Mouse (Mus musculus) hindbrain, embryonic 14.5 days (tissue): ENCODE measurements around the gene Nap1l5. TPM values are rescaled to one million over a fixed set of nuclear protein-coding genes. Genes with fewer than 3 reads are reported as not detected.

Experiments
- ATAC-seq: fragments of 200-750 bp; cut with Nextera tagmentation; 2 replicates; pipeline ENCODE4 v1.8.0; 2017; ENCODE audit warnings: moderate number of reproducible peaks, mild to moderate bottlenecking, moderate TSS enrichment, moderate library complexity; ENCODE audit not compliant: low FRiP score
- DNase-seq: peaks from one replicate; pipeline ENCODE4 v3.0.0-alpha.2; 2015; ENCODE audit warnings: low spot score
- H3K27ac ChIP-seq: fragments of 300-500 bp; sonication (generic); 2 replicates; pipeline ENCODE4 v1.5.1; 2014; ENCODE audit warnings: mild to moderate bottlenecking, moderate library complexity
- H3K27me3 ChIP-seq: fragments of 300-500 bp; sonication (generic); 2 replicates; pipeline ENCODE4 v1.6.1; 2014; ENCODE audit warnings: mild to moderate bottlenecking, low read length, mixed read lengths; ENCODE audit not compliant: control insufficient read depth, insufficient read depth
- H3K36me3 ChIP-seq: fragments of 300-500 bp; sonication (generic); replicated peaks from 2 replicates; pipeline ENCODE4 v1.6.1; 2014; ENCODE audit not compliant: control insufficient read depth, insufficient read depth
- H3K4me1 ChIP-seq: fragments of 300-500 bp; sonication (generic); replicated peaks from 2 replicates; pipeline ENCODE4 v1.6.1; 2014; ENCODE audit warnings: antibody characterized with exemption, low read length, mixed read lengths; ENCODE audit not compliant: control insufficient read depth, insufficient read depth
- H3K4me2 ChIP-seq: fragments of 300-500 bp; sonication (generic); replicated peaks from 2 replicates; pipeline ENCODE4 v1.6.1; 2014; ENCODE audit warnings: mild to moderate bottlenecking, moderate library complexity
- H3K4me3 ChIP-seq: fragments of 300-500 bp; sonication (generic); replicated peaks from 2 replicates; pipeline ENCODE4 v1.5.1; 2014; ENCODE audit warnings: mild to moderate bottlenecking, low read length
- H3K9ac ChIP-seq: fragments of 300-500 bp; sonication (generic); 2 replicates; pipeline ENCODE4 v1.6.1; 2014
- H3K9me3 ChIP-seq: fragments of 300-500 bp; sonication (generic); 2 replicates; pipeline ENCODE4 v1.6.1; 2016; ENCODE audit warnings: low read length; ENCODE audit not compliant: control insufficient read depth
- WGBS: fragments of 180-500 bp; shearing (Covaris S2); extraction: QIAGEN DNeasy Blood & Tissue Kit; methylation state at CpG from one replicate; pipeline ENCODE4 v1.1.7; 2014; 5-methylcytosine and 5-hydroxymethylcytosine counted together
- polyA plus RNA-seq: library from polyadenylated mRNA; unstranded; fragments of >200 nt; fragmentation: Nextera tagmentation; extraction: Ambion mirVana; gene quantifications from 2 replicates; pipeline ENCODE4 v1.2.1, GENCODE M21; 2014

Gene Nap1l5
- polyA plus RNA-seq, 1 experiment from 2014 or later = 338 TPM

DNA sequence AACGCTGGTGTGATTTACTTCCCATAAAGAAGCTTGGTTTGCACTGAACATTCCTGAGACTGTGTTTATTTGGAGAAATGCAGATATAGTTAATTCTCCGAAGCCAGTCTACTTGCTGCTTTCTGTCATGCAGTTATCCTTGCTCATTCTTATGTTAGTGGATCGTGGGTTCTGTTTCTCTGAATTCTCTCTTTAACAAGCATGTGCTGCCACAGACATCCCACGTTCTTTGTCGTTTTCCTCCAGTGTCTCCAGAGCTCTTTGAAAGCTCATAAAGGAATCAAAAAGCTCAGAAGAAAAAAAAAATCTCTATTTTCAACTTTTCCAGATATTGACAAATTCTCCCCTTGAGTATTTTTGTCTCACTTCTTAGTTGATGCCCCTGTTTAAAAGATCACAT, 7.1 kb upstream of the Nap1l5 start:
- WGBS = 77% methylated on average over 5 of the region's 5 CpGs
- Histone ChIP-seq H3K4me3 (no peak overlapping the region), H3K9me3 (0 out of 2 replicates have a peak, but pooled peaks cover under 1% of the 10 kb centered on the region), H3K27ac (no peak overlapping the region), H3K4me1 (no peaks in the 10 kb centered on the region), H3K9ac (no peak overlapping the region), H3K36me3 (0 out of 2 replicates have a peak, but pooled peaks cover 6% of the 10 kb centered on the region), H3K4me2 (no peak overlapping the region), H3K27me3 (no peaks in the 10 kb centered on the region)
- DNase-seq = no peak
- ATAC-seq = no peak

DNA sequence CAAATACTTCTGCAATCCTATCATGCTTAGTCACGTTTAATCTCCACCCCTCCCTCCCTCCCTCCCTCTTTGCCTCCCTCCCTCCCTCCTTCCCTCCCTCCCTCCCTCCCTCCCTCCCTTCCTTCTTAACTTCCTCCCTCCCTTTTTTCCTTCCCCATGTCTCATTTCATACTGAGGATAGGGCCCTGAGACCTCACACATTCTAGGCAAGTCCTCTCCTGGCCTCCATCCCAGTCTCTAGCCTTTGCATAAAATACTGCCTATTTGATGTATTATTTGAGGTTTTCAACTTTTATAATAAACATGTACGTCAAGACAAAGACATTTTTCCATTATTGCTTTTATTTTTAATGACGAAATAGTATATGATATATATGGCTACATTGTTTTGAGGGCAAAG, 6.7 kb upstream of the Nap1l5 start:
- Histone ChIP-seq H3K27me3 (no peaks in the 10 kb centered on the region), H3K4me2 (no peak overlapping the region), H3K9ac (no peak overlapping the region), H3K27ac (no peak overlapping the region), H3K4me1 (no peaks in the 10 kb centered on the region), H3K9me3 (peaks cover 4% of the 10 kb centered on the region; the same call in 1 of the 2 replicates), H3K36me3 (0 out of 2 replicates have a peak, but pooled peaks cover 6% of the 10 kb centered on the region), H3K4me3 (no peak overlapping the region)
- WGBS = 77% methylated on average over 3 of the region's 3 CpGs
- no peak for DNase-seq
- ATAC-seq = no peak

DNA sequence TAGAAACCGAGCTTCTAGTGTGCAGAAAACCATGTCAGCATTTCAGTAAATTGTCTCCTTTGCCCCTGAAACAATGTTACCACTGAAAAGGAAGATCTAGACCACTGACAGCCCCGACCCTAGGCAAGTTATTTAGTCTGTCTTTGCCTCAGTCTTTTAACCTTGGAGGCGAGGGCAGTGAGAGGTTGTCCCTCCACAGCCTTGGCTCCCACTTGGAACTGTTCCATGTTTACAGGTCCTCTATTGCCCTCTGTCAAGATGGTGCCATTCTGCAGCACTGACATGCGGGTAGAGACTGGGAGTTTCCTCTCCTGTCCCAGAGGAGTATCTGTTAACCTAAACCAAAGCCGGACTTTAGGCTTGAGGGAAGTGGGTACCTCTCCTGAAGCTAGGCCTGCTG, 6.0 kb upstream of the Nap1l5 start:
- no peak overlapping the region for H3K4me3 ChIP-seq
- peaks cover 9% of the 10 kb centered on the region for H3K9me3 ChIP-seq
- H3K36me3 ChIP-seq = 0 out of 2 replicates have a peak, but pooled peaks cover 6% of the 10 kb centered on the region
- no peak overlapping the region for H3K27ac ChIP-seq
- WGBS = 76% methylated on average over 5 of the region's 5 CpGs
- H3K9ac ChIP-seq = no peak overlapping the region
- DNase-seq (no peak), ATAC-seq (no peak)
- no peaks in the 10 kb centered on the region for H3K27me3 ChIP-seq
- H3K4me2 ChIP-seq = no peak overlapping the region
- no peaks in the 10 kb centered on the region for H3K4me1 ChIP-seq

DNA sequence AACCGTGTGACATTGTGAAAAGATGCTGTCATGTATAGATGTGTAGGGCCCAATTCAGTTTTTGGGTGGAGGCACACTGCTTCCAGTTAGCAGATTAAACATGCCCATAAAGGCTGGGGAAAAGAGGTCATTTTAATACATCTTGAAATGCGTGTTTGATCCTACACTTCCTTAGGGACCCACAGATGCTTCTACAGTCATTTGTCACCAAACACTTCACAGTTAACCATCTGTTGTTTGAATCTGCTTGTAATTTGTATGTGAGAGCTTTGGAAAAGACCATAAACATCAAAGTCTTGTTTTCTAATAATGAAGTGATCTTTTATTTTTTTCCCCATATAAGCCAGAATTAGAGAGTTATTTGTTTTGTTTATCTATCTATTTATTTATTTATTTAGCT, 915 bp upstream of the Nap1l5 start:
- Histone ChIP-seq H3K4me1 (peaks cover 12% of the 10 kb centered on the region), H3K27ac (peak overlapping the region; percentile 82), H3K36me3 (peaks cover 11% of the 10 kb centered on the region; the same call in 1 of the 2 replicates), H3K9ac (no peak overlapping the region), H3K4me3 (no peak overlapping the region), H3K4me2 (peak overlapping the region; percentile 57), H3K27me3 (no peaks in the 10 kb centered on the region), H3K9me3 (peaks cover 42% of the 10 kb centered on the region)
- WGBS = 56% methylated on average over 2 of the region's 2 CpGs
- no peak for DNase-seq
- no peak for ATAC-seq

DNA sequence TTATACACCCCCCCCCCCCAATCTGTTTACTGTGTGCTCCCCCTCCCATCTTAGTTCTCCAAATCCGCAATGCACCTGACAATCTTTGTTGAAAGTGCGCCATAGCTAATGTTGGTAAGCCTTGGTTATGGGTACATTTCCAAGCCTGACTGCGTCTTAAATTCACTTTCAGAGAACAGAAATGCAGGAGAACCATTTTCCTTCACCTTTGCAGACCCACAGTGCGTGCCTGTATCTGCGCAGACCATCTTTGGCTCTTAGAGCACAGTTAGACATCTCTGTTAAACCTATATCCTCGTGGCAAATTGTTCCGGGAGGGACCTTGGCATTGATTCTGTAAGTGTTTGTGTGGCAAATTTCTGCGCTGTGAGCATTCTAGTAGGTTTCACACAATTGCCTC, 460 bp upstream of the Nap1l5 start:
- 72% methylated on average over 8 of the region's 8 CpGs for WGBS
- Histone ChIP-seq H3K9ac (peak overlapping the region; percentile 67), H3K27ac (peak overlapping the region; percentile 82), H3K4me2 (peak overlapping the region; percentile 57), H3K36me3 (peaks cover 11% of the 10 kb centered on the region; the same call in 1 of the 2 replicates), H3K27me3 (no peaks in the 10 kb centered on the region), H3K4me1 (peaks cover 12% of the 10 kb centered on the region), H3K4me3 (peak overlapping the region; percentile 45), H3K9me3 (peaks cover 42% of the 10 kb centered on the region)
- no peak for DNase-seq
- peak; percentile 10 for ATAC-seq

DNA sequence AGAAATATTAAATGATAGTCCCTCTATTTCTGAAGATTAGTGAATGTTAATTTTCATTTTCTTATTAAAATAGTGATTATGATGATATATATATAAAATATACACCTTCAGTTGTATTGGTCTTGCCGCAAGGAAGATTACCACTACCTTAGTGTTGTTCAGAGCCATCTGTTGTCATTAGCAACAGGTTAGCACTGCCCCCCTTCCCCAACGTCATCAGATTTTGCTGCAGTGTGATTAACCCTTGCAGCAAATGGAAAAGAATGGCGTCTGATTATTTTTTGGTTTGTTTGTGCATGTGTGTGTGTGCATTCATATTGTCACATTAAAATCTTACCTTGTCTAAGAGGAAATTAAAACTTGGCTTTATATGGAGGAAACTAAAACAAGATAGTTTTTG, 2.3 kb downstream of the Nap1l5 start:
- H3K9me3 ChIP-seq = peaks cover 42% of the 10 kb centered on the region
- 50% methylated on average over 3 of the region's 3 CpGs for WGBS
- peaks cover 16% of the 10 kb centered on the region for H3K4me1 ChIP-seq
- no peak overlapping the region for H3K27ac ChIP-seq
- peaks cover 11% of the 10 kb centered on the region for H3K36me3 ChIP-seq
- no peak overlapping the region for H3K9ac ChIP-seq
- ATAC-seq (no peak), DNase-seq (peak; percentile 42)
- no peak overlapping the region for H3K4me2 ChIP-seq
- H3K27me3 ChIP-seq = no peaks in the 10 kb centered on the region
- H3K4me3 ChIP-seq = no peak overlapping the region

DNA sequence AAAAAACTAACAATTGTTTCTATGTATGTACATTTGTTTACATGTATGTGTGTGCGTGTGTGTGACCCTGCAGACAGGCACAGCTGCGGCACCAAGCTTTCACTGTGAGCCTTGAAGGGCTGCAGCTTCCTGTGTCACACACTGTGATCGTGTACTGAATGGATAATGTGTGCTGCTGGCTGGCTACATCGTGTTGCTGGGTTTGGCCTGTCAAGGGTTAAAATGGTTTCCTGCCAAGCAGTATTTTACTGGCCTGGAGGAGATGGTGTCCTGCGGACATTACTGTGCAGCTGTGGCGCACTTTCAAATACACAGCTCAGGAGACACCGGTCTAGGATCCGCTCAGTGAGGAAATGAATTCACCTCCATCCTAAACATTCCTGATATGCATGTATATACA, 3.7 kb downstream of the Nap1l5 start:
- Histone ChIP-seq H3K4me1 (peaks cover 16% of the 10 kb centered on the region), H3K9ac (0 out of 2 replicates have a peak overlapping the region, but pooled peaks have one; percentile 24), H3K27me3 (no peaks in the 10 kb centered on the region), H3K4me2 (peak overlapping the region; percentile 40), H3K9me3 (peaks cover 36% of the 10 kb centered on the region), H3K36me3 (peaks cover 13% of the 10 kb centered on the region), H3K27ac (peak overlapping the region; percentile 54; the same call in 1 of the 2 replicates), H3K4me3 (peak overlapping the region; percentile 13; the same call in 1 of the 2 replicates)
- ATAC-seq (peak; percentile 87), DNase-seq (peak; percentile 85)
- 13% methylated on average over 8 of the region's 8 CpGs for WGBS

DNA sequence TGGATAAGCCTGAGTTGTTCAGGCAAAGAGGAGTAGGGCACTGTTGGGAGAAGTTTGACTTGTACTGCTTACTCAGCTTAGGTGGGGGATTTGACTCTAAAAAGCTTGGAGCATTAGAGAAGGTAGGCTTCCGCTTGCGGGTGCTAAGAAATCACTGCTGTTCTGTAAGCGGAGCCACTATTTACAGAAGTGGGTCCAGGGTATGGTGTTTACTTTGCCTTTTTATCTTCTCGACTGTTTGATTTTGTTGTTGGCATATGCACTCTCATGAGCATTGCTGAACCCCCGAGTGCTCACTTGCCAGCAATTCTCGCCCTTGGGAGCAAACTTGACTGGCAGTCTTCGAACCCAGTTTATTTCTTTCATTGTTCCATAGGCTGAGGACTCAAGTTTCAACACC, 6.3 kb downstream of the Nap1l5 start:
- H3K4me3 ChIP-seq = no peak overlapping the region
- H3K27ac ChIP-seq = no peak overlapping the region
- DNase-seq = no peak
- peaks cover 14% of the 10 kb centered on the region for H3K4me1 ChIP-seq
- no peaks in the 10 kb centered on the region for H3K27me3 ChIP-seq
- H3K9me3 ChIP-seq = peaks cover 10% of the 10 kb centered on the region; the same call in 1 of the 2 replicates
- no peak overlapping the region for H3K9ac ChIP-seq
- no peak overlapping the region for H3K4me2 ChIP-seq
- no peak for ATAC-seq
- WGBS = 92% methylated on average over 7 of the region's 7 CpGs
- peaks cover 15% of the 10 kb centered on the region for H3K36me3 ChIP-seq

DNA sequence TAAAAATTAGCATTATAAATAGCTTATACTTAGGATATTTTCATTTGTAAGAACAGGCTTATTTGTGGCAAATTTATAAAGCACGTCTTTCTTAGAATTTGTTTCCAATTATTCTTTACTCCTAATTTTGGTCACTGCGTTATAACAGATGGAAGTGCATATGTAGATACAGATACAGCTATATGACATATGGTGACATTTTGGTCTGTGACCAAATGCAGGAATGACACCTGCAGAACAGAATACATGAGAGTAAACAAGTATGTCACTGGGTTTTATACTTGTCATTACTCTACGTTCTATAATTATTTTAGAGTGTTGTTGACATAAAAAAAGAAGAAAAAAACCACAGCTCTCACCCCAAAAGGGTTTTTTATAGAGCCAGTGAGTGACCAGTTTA, 7.8 kb downstream of the Nap1l5 start:
- no peaks in the 10 kb centered on the region for H3K27me3 ChIP-seq
- H3K9ac ChIP-seq = no peak overlapping the region
- H3K36me3 ChIP-seq = peaks cover 25% of the 10 kb centered on the region
- H3K4me2 ChIP-seq = no peak overlapping the region
- ATAC-seq = no peak
- no peak overlapping the region for H3K4me3 ChIP-seq
- WGBS = 92% methylated on average over 3 of the region's 3 CpGs
- no peak overlapping the region for H3K27ac ChIP-seq
- no peaks in the 10 kb centered on the region for H3K9me3 ChIP-seq
- no peak for DNase-seq
- peaks cover 11% of the 10 kb centered on the region for H3K4me1 ChIP-seq

DNA sequence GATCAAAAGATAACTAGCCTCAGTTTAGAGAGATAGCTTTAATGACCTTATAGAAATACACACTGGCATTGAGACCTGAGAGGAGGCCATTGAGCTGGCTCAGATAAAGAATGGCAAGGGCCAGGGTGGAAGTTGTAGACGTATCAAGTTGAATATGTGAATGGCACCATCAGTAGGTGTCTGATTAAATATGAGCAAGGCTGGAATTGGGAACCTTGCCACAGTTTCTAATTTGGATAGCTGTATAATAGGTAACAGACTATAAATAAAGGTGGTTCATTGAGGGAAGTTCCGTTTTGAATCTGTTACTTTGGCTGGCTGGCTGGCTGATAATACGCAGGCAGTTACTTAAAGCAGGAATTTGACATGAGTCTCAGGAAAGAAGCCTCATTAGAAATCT, 10.2 kb downstream of the Nap1l5 start:
- Histone ChIP-seq H3K4me2 (no peak overlapping the region), H3K4me1 (no peaks in the 10 kb centered on the region), H3K27ac (no peak overlapping the region), H3K27me3 (no peaks in the 10 kb centered on the region), H3K9ac (no peak overlapping the region), H3K4me3 (no peak overlapping the region), H3K36me3 (peaks cover 38% of the 10 kb centered on the region), H3K9me3 (no peaks in the 10 kb centered on the region)
- DNase-seq (no peak), ATAC-seq (no peak)
- WGBS = 81% methylated on average over 3 of the region's 3 CpGs
